Mouse (Mus musculus): Measurements from ENCODE around the gene Drosha.

Gene Drosha

GRCm38 (mm10) chr15:12824197-12824952, at the start of gene Drosha, which contains the start of gene 6030458C11Rik:
Gene Drosha, plus strand, starts transcription at chr15:12824815.
Gene 6030458C11Rik, minus strand, starts transcription at chr15:12824649.
- peak; percentile 100 for DNase-seq

- DNase-seq = no peak
Measured at GRCm38 (mm10) chr15:12781296-12781695, 43.3 kb upstream of the Drosha start.

- DNase-seq = no peak
Measured at GRCm38 (mm10) chr15:12781729-12782326, 42.8 kb upstream of the Drosha start.

DNA sequence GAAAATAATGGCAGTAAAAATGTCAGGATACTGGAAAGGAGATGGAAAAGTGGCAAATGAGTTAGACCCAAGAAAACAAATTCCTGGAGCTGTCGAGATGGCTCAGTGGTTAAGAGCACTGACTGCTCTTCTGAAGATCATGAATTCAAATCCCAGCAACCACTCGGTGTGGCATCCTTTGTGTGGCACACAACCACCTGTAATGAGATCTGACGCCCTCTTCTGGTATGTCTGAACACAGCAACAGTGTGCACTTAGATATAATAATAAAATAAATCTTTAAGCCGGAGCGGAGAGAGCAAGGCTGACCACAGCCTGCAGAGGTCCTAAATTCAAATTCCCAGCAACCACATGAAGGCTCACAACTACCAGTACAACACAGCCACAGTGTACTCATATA, 36.1 kb upstream of the Drosha start:
- no peak for DNase-seq

DNA sequence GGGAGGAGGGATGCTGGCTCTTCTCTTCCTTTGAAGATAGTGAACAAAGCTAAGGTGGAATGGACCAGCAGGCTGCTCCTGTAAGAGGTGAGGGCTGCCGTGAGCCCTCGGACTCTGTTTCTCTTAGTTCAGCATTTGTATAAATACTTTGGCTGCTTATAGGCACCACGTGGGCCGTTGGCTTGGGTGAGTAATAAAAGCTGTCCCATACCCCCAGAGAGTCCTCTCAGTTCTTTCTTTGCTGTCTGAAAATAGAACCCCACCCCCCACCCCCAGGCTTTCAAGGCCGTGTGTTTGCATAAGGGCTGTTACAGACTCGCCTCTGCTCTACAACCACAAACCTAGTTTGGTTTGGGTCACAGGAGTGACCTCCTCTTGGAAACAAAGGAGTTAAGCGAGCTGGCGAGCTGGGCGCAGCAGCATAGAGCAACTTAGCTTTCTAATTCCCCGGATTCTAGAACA, 35.2 kb upstream of the Drosha start:
- no peak for DNase-seq

DNA sequence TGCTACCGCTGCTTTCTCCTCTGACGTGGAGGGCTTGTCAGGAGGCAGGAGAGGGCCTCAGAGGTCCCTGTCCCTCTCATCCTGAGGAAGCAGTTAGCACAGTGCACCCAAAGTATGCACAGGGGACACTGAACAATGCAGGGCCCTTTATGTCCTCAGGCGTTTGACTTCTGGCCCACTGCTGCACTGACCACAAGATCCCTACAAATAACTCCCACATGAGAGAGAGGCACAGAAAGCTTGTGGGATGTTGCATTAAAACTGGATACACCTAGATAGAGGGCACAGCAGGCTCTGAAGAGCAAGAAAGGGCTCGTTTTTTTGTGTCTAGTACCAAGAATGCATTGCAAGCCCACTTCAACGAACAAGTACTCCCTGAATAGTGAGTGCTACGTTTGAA, 30.3 kb upstream of the Drosha start:
- no peak for DNase-seq

GRCm38 (mm10) chr15:12795457-12795894, 29.1 kb upstream of the Drosha start:
- no peak for DNase-seq

DNA sequence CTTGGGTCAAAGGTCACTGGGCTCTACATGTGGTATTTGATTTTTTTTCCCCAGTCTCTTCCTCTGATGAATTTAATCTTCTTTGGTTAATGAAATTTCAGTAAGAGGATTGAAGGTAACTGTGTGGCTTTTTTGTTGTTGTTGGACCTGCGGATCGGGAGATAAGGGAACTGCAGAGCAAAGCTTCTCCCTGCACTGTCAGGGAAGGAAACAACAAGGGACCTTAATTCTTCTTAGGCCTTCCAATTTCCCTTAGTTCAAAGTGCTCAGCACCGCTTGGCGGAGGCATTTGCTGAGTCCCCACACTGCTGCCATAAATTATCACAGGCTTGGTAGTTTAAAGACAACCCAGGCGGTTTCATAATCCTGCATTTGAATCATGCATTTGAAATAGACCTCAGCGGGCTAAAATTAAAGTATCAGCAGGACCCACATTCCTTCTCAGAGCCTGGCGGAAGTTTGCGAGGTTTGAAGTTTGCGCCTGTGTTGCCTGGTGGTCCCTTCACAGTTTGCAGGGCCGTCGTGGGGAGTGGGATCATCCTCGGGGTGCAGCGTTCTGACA, 28.6 kb upstream of the Drosha start:
- no peak for DNase-seq

DNA sequence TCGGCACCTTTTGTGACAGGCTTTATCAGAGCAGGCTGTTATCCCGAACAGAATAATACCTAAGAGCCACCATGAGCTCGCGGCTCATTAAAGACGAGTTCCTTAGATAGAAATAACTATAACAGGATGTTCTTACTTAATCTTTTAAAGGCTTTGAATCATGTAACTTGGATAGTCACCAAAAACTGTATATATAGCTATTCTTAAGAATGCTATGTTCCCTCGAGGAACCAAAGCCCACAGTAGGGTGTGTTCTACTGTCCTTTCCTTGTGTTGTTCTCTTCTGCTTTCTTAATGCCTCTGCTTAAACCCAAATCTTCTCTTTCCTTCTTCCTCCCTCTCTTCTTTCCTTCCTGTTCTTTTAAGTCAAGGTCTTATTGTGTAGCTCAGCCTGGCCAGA, 26.6 kb upstream of the Drosha start:
- no peak for DNase-seq

DNA sequence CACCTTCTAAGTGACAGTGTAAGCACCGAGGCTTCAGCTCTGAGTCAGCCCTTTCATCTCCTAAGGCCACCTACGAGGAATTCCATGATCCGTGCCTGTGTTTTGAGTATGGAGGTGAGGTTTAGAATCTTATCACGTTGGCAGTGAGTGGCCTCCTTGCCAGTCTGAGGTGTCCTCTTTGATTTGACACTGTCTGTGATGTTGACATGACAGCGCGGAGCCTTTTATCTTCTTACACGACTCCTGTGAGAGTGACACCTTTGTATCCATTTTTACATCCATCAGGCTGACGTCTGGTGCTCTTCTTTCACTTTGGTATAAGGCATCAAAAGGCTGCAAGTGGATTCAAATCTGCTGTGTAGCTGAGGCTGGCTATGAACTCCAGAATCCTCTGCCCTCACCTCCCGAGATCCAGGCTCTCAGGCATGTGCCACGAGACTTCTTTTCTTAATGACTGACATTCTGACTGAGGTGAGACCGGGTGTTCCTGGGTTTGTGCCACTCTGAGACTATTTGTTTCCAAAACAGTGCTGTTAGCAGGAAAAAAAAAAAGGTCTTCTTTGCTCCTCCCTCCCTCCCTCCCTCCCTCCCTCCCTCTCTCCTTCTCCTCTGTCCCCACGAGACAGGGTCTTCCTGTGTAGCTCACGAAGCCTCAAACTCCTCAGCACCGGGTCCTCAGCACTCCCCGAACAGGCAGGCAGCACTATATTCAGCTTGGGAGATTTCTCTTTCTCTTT, 24.0 kb upstream of the Drosha start:
- DNase-seq = peak; percentile 59

GRCm38 (mm10) chr15:12801142-12801506, 23.5 kb upstream of the Drosha start:
- peak; percentile 19 for DNase-seq

DNA sequence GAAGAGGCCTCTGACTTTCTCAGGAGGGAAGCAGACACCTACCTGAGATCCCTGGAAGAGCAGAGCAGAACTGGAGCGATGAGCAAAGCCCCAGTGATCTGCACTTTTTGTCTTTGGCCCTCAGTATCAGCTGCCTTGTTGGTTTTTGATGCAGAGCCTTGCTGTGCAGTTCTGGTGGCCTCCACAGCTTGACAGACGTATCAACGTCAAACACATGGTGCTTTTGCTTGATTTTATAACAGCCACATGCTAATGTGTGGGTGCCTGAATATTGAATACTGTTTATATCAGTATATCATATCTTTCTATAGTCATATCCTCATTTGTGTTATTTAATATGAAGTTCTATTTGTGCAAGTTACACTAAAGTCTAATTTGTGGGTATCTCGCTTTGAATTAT, 19.5 kb upstream of the Drosha start:
- no peak for DNase-seq

- DNase-seq = peak; percentile 55
Measured at GRCm38 (mm10) chr15:12807088-12807487, 17.5 kb upstream of the Drosha start.

GRCm38 (mm10) chr15:12809305-12809704, 15.3 kb upstream of the Drosha start:
- no peak for DNase-seq

GRCm38 (mm10) chr15:12812646-12813045, 12.0 kb upstream of the Drosha start:
- DNase-seq = peak; percentile 54

DNA sequence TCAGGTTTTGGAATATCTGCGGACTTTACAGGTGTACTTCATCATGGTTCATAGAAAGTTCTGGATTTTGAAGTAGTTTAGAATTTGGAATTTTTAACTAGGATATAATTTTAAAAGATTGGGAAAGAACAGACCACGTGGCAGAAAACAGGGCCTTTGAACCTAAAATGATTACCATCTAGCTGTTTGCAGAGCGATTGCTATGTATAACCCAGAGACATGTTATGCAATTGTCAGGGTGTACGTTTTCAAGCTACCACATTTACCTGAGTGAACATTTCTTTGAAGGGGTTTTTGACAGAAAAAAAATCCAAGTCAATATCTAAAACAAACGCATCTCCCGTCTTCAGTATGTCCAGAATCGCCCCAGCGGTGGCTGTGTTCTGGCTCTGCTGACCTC, 7.0 kb upstream of the Drosha start:
- no peak for DNase-seq

GRCm38 (mm10) chr15:12822416-12823395, 1.9 kb upstream of the Drosha start:
- peak; percentile 66 for DNase-seq

- peak; percentile 15 for DNase-seq
Measured at GRCm38 (mm10) chr15:12823455-12824119, 1.0 kb upstream of the Drosha start.

GRCm38 (mm10) chr15:12824965-12825364, 350 bp downstream of the Drosha start:
- DNase-seq = no peak

- DNase-seq = peak; percentile 79
Measured at GRCm38 (mm10) chr15:12825408-12825807, 793 bp downstream of the Drosha start.

- peak; percentile 73 for DNase-seq
Measured at GRCm38 (mm10) chr15:12829878-12830277, 5.3 kb downstream of the Drosha start.

GRCm38 (mm10) chr15:12832599-12832998, 8.0 kb downstream of the Drosha start:
- DNase-seq = peak; percentile 57

Data from heart, adult 11 months (tissue).